Mouse (Mus musculus) liver, postnatal 0 days (tissue): ENCODE data around the gene Comp.

Source experiments
- CTCF ChIP-seq: sonication (generic); IDR thresholded peaks from 2 replicates; pipeline ENCODE4 v1.5.1; 2016; ENCODE audit warnings: antibody characterized with exemption, low read depth
- EP300 ChIP-seq: IDR thresholded peaks from 2 replicates; pipeline ENCODE4 v1.6.1; 2016; ENCODE audit warnings: antibody characterized with exemption, low read depth, mild to moderate bottlenecking

DNA sequence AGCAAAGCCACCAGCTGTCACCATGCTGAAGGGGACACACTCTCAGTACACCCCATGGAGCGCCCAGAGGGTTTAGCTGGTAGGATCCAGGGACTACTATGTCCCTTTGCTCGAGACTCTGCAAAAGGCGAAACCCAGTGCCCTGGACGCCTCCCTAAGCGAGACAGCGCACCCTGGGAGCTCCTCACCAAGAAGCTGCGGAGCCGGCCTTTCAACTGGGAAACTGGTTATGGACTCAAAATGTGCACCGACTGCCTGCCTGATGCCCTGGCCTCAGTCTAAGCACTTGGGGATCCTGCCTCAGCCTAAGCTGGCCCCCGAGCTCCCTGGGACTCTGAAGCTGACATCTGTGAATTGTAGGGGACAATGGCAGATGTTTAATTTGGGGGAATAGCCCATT, 35.7 kb downstream of the Comp start:
- TF ChIP-seq CTCF = no peak
- TF ChIP-seq EP300 = no peak
